Mouse (Mus musculus): ENCODE results near the gene Strip2.

The Strip2 gene

GRCm38 (mm10) chr6:29930665-29931064 lies 13.9 kb downstream of the Strip2 start:
- DNase-seq = no peak

- no peak for DNase-seq
Observed at GRCm38 (mm10) chr6:29931181-29931580, 14.4 kb downstream of the Strip2 start.

GRCm38 (mm10) chr6:29935741-29936140 lies 18.9 kb downstream of the Strip2 start:
- DNase-seq = no peak

- DNase-seq = no peak
Observed at GRCm38 (mm10) chr6:29940428-29940827, 23.6 kb downstream of the Strip2 start.

GRCm38 (mm10) chr6:29941036-29941435 lies 24.2 kb downstream of the Strip2 start:
- DNase-seq = no peak

- DNase-seq = no peak
Observed at GRCm38 (mm10) chr6:29944465-29944864, 27.7 kb downstream of the Strip2 start.

- no peak for DNase-seq
Observed at GRCm38 (mm10) chr6:29946568-29946967, 29.8 kb downstream of the Strip2 start.

- no peak for DNase-seq
Observed at GRCm38 (mm10) chr6:29947823-29948222, 31.0 kb downstream of the Strip2 start.

GRCm38 (mm10) chr6:29956749-29957148 lies 39.9 kb downstream of the Strip2 start:
- no peak for DNase-seq

GRCm38 (mm10) chr6:29958669-29959068 lies 41.9 kb downstream of the Strip2 start:
- DNase-seq = no peak

- DNase-seq = no peak
Observed at GRCm38 (mm10) chr6:29961081-29961480, 44.3 kb downstream of the Strip2 start.

- DNase-seq = no peak
Observed at GRCm38 (mm10) chr6:29967917-29968316, 51.1 kb downstream of the Strip2 start.

- no peak for DNase-seq
Observed at GRCm38 (mm10) chr6:29973341-29973740, 56.5 kb downstream of the Strip2 start.

GRCm38 (mm10) chr6:29974836-29975235 lies 58.0 kb downstream of the Strip2 start:
- DNase-seq = no peak

GRCm38 (mm10) chr6:29980461-29980860 lies 63.6 kb downstream of the Strip2 start:
- no peak for DNase-seq

- DNase-seq = no peak
Observed at GRCm38 (mm10) chr6:29981797-29982196, 65.0 kb downstream of the Strip2 start.

GRCm38 (mm10) chr6:29985058-29985498 lies 68.3 kb downstream of the Strip2 start:
- peak; percentile 88 for DNase-seq

- no peak for DNase-seq
Observed at GRCm38 (mm10) chr6:29985504-29985903, 68.7 kb downstream of the Strip2 start.

GRCm38 (mm10) chr6:29985986-29986385 lies 69.2 kb downstream of the Strip2 start:
- no peak for DNase-seq

- DNase-seq = peak; percentile 37
Observed at GRCm38 (mm10) chr6:29987246-29987645, 70.4 kb downstream of the Strip2 start.

- no peak for DNase-seq
Observed at GRCm38 (mm10) chr6:29998140-29998539, 81.3 kb downstream of the Strip2 start.

- no peak for DNase-seq
Observed at GRCm38 (mm10) chr6:29998771-29999170, 82.0 kb downstream of the Strip2 start.

GRCm38 (mm10) chr6:30002628-30003027 lies 85.8 kb downstream of the Strip2 start:
- DNase-seq = no peak

GRCm38 (mm10) chr6:30005851-30006250 lies 89.0 kb downstream of the Strip2 start:
- DNase-seq = no peak

- no peak for DNase-seq
Observed at GRCm38 (mm10) chr6:30009204-30009603, 92.4 kb downstream of the Strip2 start.
